Mouse (Mus musculus): Measurements from ENCODE around the gene Asb6.

- peak; percentile 50 for TF ChIP-seq CTCF (IDR thresholded peaks at IDR 0.05)
- TF ChIP-seq EP300 (IDR thresholded peaks at IDR 0.05) = no peak
Observed at GRCm38 (mm10) chr2:30784078-30784994, 45.8 kb downstream of the Asb6 start.

All from lung, postnatal 0 days (tissue).